Mouse (Mus musculus) liver, embryonic 13.5 days (tissue): ENCODE results near the gene Pagr1b. TPM values are rescaled to one million over a fixed set of nuclear protein-coding genes. Genes with fewer than 3 reads are reported as not detected.

Source experiments
- ATAC-seq: fragments of 200-750 bp; cut with Nextera tagmentation; 2 replicates; pipeline ENCODE4 v1.8.0; 2017; ENCODE audit warnings: low read depth, mild to moderate bottlenecking, moderate number of reproducible peaks, moderate library complexity
- DNase-seq: peaks from one replicate; pipeline ENCODE4 v3.0.0; 2022
- H3K27ac ChIP-seq: fragments of 300-500 bp; sonication (generic); 2 replicates; pipeline ENCODE4 v1.5.1; 2015; ENCODE audit warnings: moderate library complexity, mild to moderate bottlenecking, inconsistent platforms
- H3K27me3 ChIP-seq: fragments of 300-500 bp; sonication (generic); 2 replicates; pipeline ENCODE4 v1.6.1; 2015; ENCODE audit warnings: mild to moderate bottlenecking, inconsistent platforms
- H3K36me3 ChIP-seq: fragments of 300-500 bp; sonication (generic); 2 replicates; pipeline ENCODE4 v1.6.1; 2015; ENCODE audit warnings: mild to moderate bottlenecking, inconsistent platforms
- H3K4me1 ChIP-seq: fragments of 300-500 bp; sonication (generic); replicated peaks from 2 replicates; pipeline ENCODE4 v1.6.1; 2015; ENCODE audit warnings: inconsistent platforms
- H3K4me2 ChIP-seq: fragments of 300-500 bp; sonication (generic); 2 replicates; pipeline ENCODE4 v1.6.1; 2015; ENCODE audit warnings: inconsistent platforms, mild to moderate bottlenecking, moderate library complexity
- H3K4me3 ChIP-seq: fragments of 300-500 bp; sonication (generic); replicated peaks from 2 replicates; pipeline ENCODE4 v1.5.1; 2015; ENCODE audit warnings: mild to moderate bottlenecking, inconsistent platforms
- H3K9ac ChIP-seq: fragments of 300-500 bp; sonication (generic); 2 replicates; pipeline ENCODE4 v1.6.1; 2015; ENCODE audit warnings: mild to moderate bottlenecking, inconsistent platforms
- H3K9me3 ChIP-seq: fragments of 300-500 bp; sonication (generic); replicated peaks from 2 replicates; pipeline ENCODE4 v1.6.1; 2016; ENCODE audit warnings: inconsistent platforms
- WGBS: fragments of 180-500 bp; shearing (Covaris S2); methylation state at CpG from one replicate; pipeline ENCODE4 v1.1.7; 2015; ENCODE audit not compliant: insufficient replicate concordance; 5-methylcytosine and 5-hydroxymethylcytosine counted together
- polyA plus RNA-seq: library from polyadenylated mRNA; unstranded; fragments of >200 nt; fragmentation: Nextera tagmentation; extraction: Ambion mirVana; gene quantifications from 2 replicates; pipeline ENCODE4 v1.2.1, GENCODE M21; 2015

Pagr1b gene
- polyA plus RNA-seq, 1 experiment from 2014 or later, result 0.27 TPM

GRCm38 (mm10) chr7:126986319-126986718 lies 30.0 kb downstream of the Pagr1b start:
- Histone ChIP-seq H3K9me3 (no peaks in the 10 kb centered on the region), H3K27ac (no peak overlapping the region), H3K27me3 (no peaks in the 10 kb centered on the region), H3K4me1 (peaks cover 11% of the 10 kb centered on the region), H3K4me2 (no peak overlapping the region), H3K36me3 (0 out of 2 replicates have a peak, but pooled peaks cover 3% of the 10 kb centered on the region), H3K4me3 (no peak overlapping the region), H3K9ac (no peak overlapping the region)
- no peak for DNase-seq
- WGBS, result 45% methylated on average over 9 of the region's 9 CpGs
- ATAC-seq, result no peak

GRCm38 (mm10) chr7:126984667-126985444 lies 31.4 kb downstream of the Pagr1b start:
- Histone ChIP-seq H3K27ac (no peak overlapping the region), H3K9ac (no peak overlapping the region), H3K27me3 (no peaks in the 10 kb centered on the region), H3K36me3 (peaks cover 16% of the 10 kb centered on the region), H3K4me1 (peaks cover 17% of the 10 kb centered on the region), H3K4me2 (no peak overlapping the region), H3K4me3 (no peak overlapping the region), H3K9me3 (no peaks in the 10 kb centered on the region)
- WGBS, result 56% methylated on average over 10 of the region's 10 CpGs
- ATAC-seq (no peak), DNase-seq (no peak)

- ATAC-seq, result no peak
- H3K4me2 ChIP-seq, result no peak overlapping the region
- H3K4me1 ChIP-seq, result peaks cover 31% of the 10 kb centered on the region
- no peak overlapping the region for H3K4me3 ChIP-seq
- peaks cover 33% of the 10 kb centered on the region for H3K36me3 ChIP-seq
- no peak overlapping the region for H3K27ac ChIP-seq
- no peak for DNase-seq
- H3K9ac ChIP-seq, result no peak overlapping the region
- WGBS, result 71% methylated on average over 7 of the region's 7 CpGs
- H3K9me3 ChIP-seq, result no peaks in the 10 kb centered on the region
- no peaks in the 10 kb centered on the region for H3K27me3 ChIP-seq
Observed at GRCm38 (mm10) chr7:126983113-126983512, 33.2 kb downstream of the Pagr1b start.

GRCm38 (mm10) chr7:126982054-126982453 lies 34.2 kb downstream of the Pagr1b start:
- ATAC-seq (no peak), DNase-seq (no peak)
- Histone ChIP-seq H3K36me3 (peaks cover 38% of the 10 kb centered on the region), H3K27me3 (no peaks in the 10 kb centered on the region), H3K9ac (no peak overlapping the region), H3K4me2 (no peak overlapping the region), H3K27ac (no peak overlapping the region), H3K9me3 (no peaks in the 10 kb centered on the region), H3K4me3 (no peak overlapping the region), H3K4me1 (peaks cover 41% of the 10 kb centered on the region)
- WGBS, result 47% methylated on average over 4 of the region's 4 CpGs

GRCm38 (mm10) chr7:126981601-126982000 lies 34.7 kb downstream of the Pagr1b start:
- Histone ChIP-seq H3K36me3 (peaks cover 38% of the 10 kb centered on the region), H3K27ac (no peak overlapping the region), H3K4me1 (peaks cover 44% of the 10 kb centered on the region), H3K4me3 (no peak overlapping the region), H3K4me2 (no peak overlapping the region), H3K27me3 (no peaks in the 10 kb centered on the region), H3K9me3 (no peaks in the 10 kb centered on the region), H3K9ac (no peak overlapping the region)
- 77% methylated on average over 2 of the region's 2 CpGs for WGBS
- no peak for DNase-seq
- no peak for ATAC-seq

- no peaks in the 10 kb centered on the region for H3K27me3 ChIP-seq
- WGBS, result 76% methylated on average over 6 of the region's 6 CpGs
- DNase-seq (no peak), ATAC-seq (no peak)
- no peak overlapping the region for H3K27ac ChIP-seq
- H3K4me3 ChIP-seq, result no peak overlapping the region
- H3K9ac ChIP-seq, result no peak overlapping the region
- peaks cover 38% of the 10 kb centered on the region for H3K36me3 ChIP-seq
- no peak overlapping the region for H3K4me2 ChIP-seq
- H3K9me3 ChIP-seq, result no peaks in the 10 kb centered on the region
- H3K4me1 ChIP-seq, result peaks cover 52% of the 10 kb centered on the region
Observed at GRCm38 (mm10) chr7:126978841-126979240, 37.4 kb downstream of the Pagr1b start.

- 22% methylated on average over 14 of the region's 14 CpGs for WGBS
Observed at GRCm38 (mm10) chr7:126976878-126977459, 39.3 kb downstream of the Pagr1b start.

GRCm38 (mm10) chr7:126975950-126976866 lies 40.1 kb downstream of the Pagr1b start, which contains the start of gene Cdiptos:
Gene Cdiptos, minus strand, starts transcription at chr7:126976098.
- H3K27ac ChIP-seq, result peak within 1 kb of the TSS; percentile 91
- H3K4me1 ChIP-seq, result peaks cover 40% of the 10 kb centered on the region
- ATAC-seq (peak; percentile 92), DNase-seq (peak; percentile 91)
- peak within 1 kb of the TSS; percentile 94 for H3K9ac ChIP-seq
- WGBS, result under 1% methylated on average over 55 of the region's 55 CpGs
- H3K4me2 ChIP-seq, result peak within 1 kb of the TSS; percentile 81
- H3K27me3 ChIP-seq, result no peaks in the 10 kb centered on the region
- H3K9me3 ChIP-seq, result no peaks in the 10 kb centered on the region
- peaks cover 34% of the 10 kb centered on the region for H3K36me3 ChIP-seq
- H3K4me3 ChIP-seq, result peak within 1 kb of the TSS; percentile 87

More at GRCm38 (mm10) chr7:126976878-126977459, 39.3 kb downstream of the Pagr1b start:
- Histone ChIP-seq H3K36me3 (peaks cover 38% of the 10 kb centered on the region), H3K4me2 (peak overlapping the region; percentile 81), H3K9me3 (no peaks in the 10 kb centered on the region), H3K4me3 (peak overlapping the region; percentile 87), H3K27ac (peak overlapping the region; percentile 91), H3K9ac (peak overlapping the region; percentile 94), H3K27me3 (no peaks in the 10 kb centered on the region), H3K4me1 (peaks cover 48% of the 10 kb centered on the region)
- DNase-seq, result peak; percentile 24
- no peak for ATAC-seq

GRCm38 (mm10) chr7:126975893-126975949 lies 40.6 kb downstream of the Pagr1b start, which contains the start of gene Cdipt:
Gene Cdipt, plus strand, starts transcription at chr7:126975914.
- H3K36me3 ChIP-seq, result peaks cover 29% of the 10 kb centered on the region
- peak within 1 kb of the TSS; percentile 81 for H3K4me2 ChIP-seq
- H3K27me3 ChIP-seq, result no peaks in the 10 kb centered on the region
- H3K9ac ChIP-seq, result peak within 1 kb of the TSS; percentile 94
- no peak for ATAC-seq
- peak within 1 kb of the TSS; percentile 87 for H3K4me3 ChIP-seq
- H3K27ac ChIP-seq, result peak within 1 kb of the TSS; percentile 91
- no peak for DNase-seq
- no peaks in the 10 kb centered on the region for H3K9me3 ChIP-seq
- WGBS, result 0% methylated on average over 1 of the region's 1 CpGs
- peaks cover 38% of the 10 kb centered on the region for H3K4me1 ChIP-seq

GRCm38 (mm10) chr7:126975493-126975892 lies 40.8 kb downstream of the Pagr1b start:
- H3K9ac ChIP-seq, result no peak overlapping the region; the same call in none of the 2 replicates
- H3K27me3 ChIP-seq, result no peaks in the 10 kb centered on the region
- peaks cover 28% of the 10 kb centered on the region for H3K36me3 ChIP-seq
- H3K4me3 ChIP-seq, result peak overlapping the region; percentile 87
- peak overlapping the region; percentile 50; the same call in 1 of the 2 replicates for H3K27ac ChIP-seq
- peaks cover 38% of the 10 kb centered on the region for H3K4me1 ChIP-seq
- peak overlapping the region; percentile 81 for H3K4me2 ChIP-seq
- DNase-seq (no peak), ATAC-seq (no peak)
- H3K9me3 ChIP-seq, result no peaks in the 10 kb centered on the region
- 4% methylated on average over 8 of the region's 8 CpGs for WGBS

- WGBS, result 59% methylated on average over 6 of the region's 6 CpGs
- Histone ChIP-seq H3K4me2 (no peak overlapping the region), H3K27me3 (peaks cover 17% of the 10 kb centered on the region), H3K4me1 (no peaks in the 10 kb centered on the region), H3K9ac (no peak overlapping the region), H3K9me3 (no peaks in the 10 kb centered on the region), H3K27ac (no peak overlapping the region), H3K36me3 (no peaks in the 10 kb centered on the region), H3K4me3 (no peak overlapping the region)
- DNase-seq, result no peak
- ATAC-seq, result no peak
Observed at GRCm38 (mm10) chr7:126967361-126967760, 48.9 kb downstream of the Pagr1b start.
